Mouse (Mus musculus) E14TG2a.4 (cell line): ENCODE measurements around the gene Ms4a6b.

Experiments used
- CTCF ChIP-seq: conservative IDR thresholded peaks from 2 replicates; pipeline ENCODE4 v1.5.1; 2014; ENCODE audit warnings: low read length
- POU5F1 ChIP-seq: IDR thresholded peaks from 2 replicates; pipeline ENCODE4 v1.6.1; 2014; ENCODE audit warnings: low read length, borderline replicate concordance

- TF ChIP-seq CTCF (no peak), POU5F1 (no peak)
These were observed 21.0 kb downstream of the Ms4a6b start for GRCm38 (mm10) chr19:11537336-11537735.
